Mouse (Mus musculus) CD4-positive, CD25-positive, alpha-beta regulatory T cell, adult 4 months (primary cell): Measurements from ENCODE around the gene Gsdmc4. TPM values are rescaled to one million over a fixed set of nuclear protein-coding genes. Genes with fewer than 3 reads are reported as not detected.

Source experiments
- polyA plus RNA-seq, 2 experiments: library from polyadenylated mRNA; unstranded; fragments of 100-300 nt; shearing (Covaris generic); gene quantifications; one replicate each; pipeline ENCODE4 v1.2.1; 2017

Gsdmc4 gene
- polyA plus RNA-seq, 2 experiments from 2014 or later: not detected

Other genes starting within 250 kb of the Gsdmc4 start
- gene Gsdmc2, start 67.1 kb downstream of the Gsdmc4 start, polyA plus RNA-seq: not detected
- under 1 TPM in 1 of 2 experiments, not detected in 1; 0.26 TPM for gene Gsdmc3, start 33.7 kb downstream of the Gsdmc4 start, polyA plus RNA-seq
- gene Fam49b, start 148.2 kb upstream of the Gsdmc4 start, polyA plus RNA-seq: 10 to 100 TPM; 96.4 to 96.5 TPM